Mouse (Mus musculus) lung, embryonic 14.5 days (tissue): ENCODE data around the gene Chchd5. TPM values are rescaled to one million over a fixed set of nuclear protein-coding genes. Genes with fewer than 3 reads are reported as not detected.

Source experiments
- ATAC-seq: fragments of 200-750 bp; cut with Nextera tagmentation; 2 replicates; pipeline ENCODE4 v1.8.0; 2017; ENCODE audit warnings: mild to moderate bottlenecking, moderate TSS enrichment, moderate library complexity; ENCODE audit not compliant: insufficient read depth
- DNase-seq: peaks from one replicate; pipeline ENCODE4 v3.0.0-alpha.2; 2015
- H3K27ac ChIP-seq: fragments of 300-500 bp; sonication (generic); 2 replicates; pipeline ENCODE4 v1.5.1; 2014; ENCODE audit warnings: low read depth, mild to moderate bottlenecking, moderate library complexity
- H3K27me3 ChIP-seq: fragments of 300-500 bp; sonication (generic); 2 replicates; pipeline ENCODE4 v1.6.1; 2014; ENCODE audit warnings: low read length, control low read depth; ENCODE audit not compliant: insufficient read depth
- H3K36me3 ChIP-seq: fragments of 300-500 bp; sonication (generic); 2 replicates; pipeline ENCODE4 v1.6.1; 2014; ENCODE audit warnings: control low read depth; ENCODE audit not compliant: insufficient read depth
- H3K4me1 ChIP-seq: fragments of 300-500 bp; sonication (generic); 2 replicates; pipeline ENCODE4 v1.6.1; 2014; ENCODE audit warnings: antibody characterized with exemption, control low read depth; ENCODE audit not compliant: insufficient read depth
- H3K4me2 ChIP-seq: fragments of 300-500 bp; sonication (generic); 2 replicates; pipeline ENCODE4 v1.6.1; 2014; ENCODE audit warnings: mild to moderate bottlenecking
- H3K4me3 ChIP-seq: fragments of 300-500 bp; sonication (generic); 2 replicates; pipeline ENCODE4 v1.5.1; 2014; ENCODE audit warnings: low read depth, low read length
- H3K9ac ChIP-seq: fragments of 300-500 bp; sonication (generic); 2 replicates; pipeline ENCODE4 v1.6.1; 2014
- H3K9me3 ChIP-seq: fragments of 300-500 bp; sonication (generic); 2 replicates; pipeline ENCODE4 v1.6.1; 2016; ENCODE audit warnings: low read depth, low read length, control low read depth
- CTCF ChIP-seq: IDR thresholded peaks from 2 replicates; pipeline ENCODE4 v1.5.1; 2016; ENCODE audit warnings: antibody characterized with exemption, low read depth
- WGBS: fragments of 180-500 bp; shearing (Covaris S2); extraction: QIAGEN DNeasy Blood & Tissue Kit; methylation state at CpG from one replicate; pipeline ENCODE4 v1.1.7; 2014; 5-methylcytosine and 5-hydroxymethylcytosine counted together
- polyA plus RNA-seq: library from polyadenylated mRNA; unstranded; fragments of >200 nt; fragmentation: Nextera tagmentation; extraction: Ambion mirVana; gene quantifications from 2 replicates; pipeline ENCODE4 v1.2.1, GENCODE M21; 2014

Chchd5 gene
- polyA plus RNA-seq: 25.7 and 28.2 TPM in 2 replicates

GRCm38 (mm10) chr2:129129412-129129929 lies at the start of gene Chchd5:
Gene Chchd5, plus strand, starts transcription at chr2:129129700.
- H3K27ac ChIP-seq: peak within 1 kb of the TSS; percentile 95
- no peaks in the 10 kb centered on the region for H3K27me3 ChIP-seq
- ATAC-seq: peak; percentile 100
- DNase-seq: peak; percentile 97
- H3K36me3 ChIP-seq: peaks cover 54% of the 10 kb centered on the region
- H3K4me2 ChIP-seq: peak within 1 kb of the TSS; percentile 90
- WGBS: under 1% methylated on average over 35 of the region's 35 CpGs
- H3K9me3 ChIP-seq: no peaks in the 10 kb centered on the region; the same call in 1 of the 2 replicates
- no peak for TF ChIP-seq CTCF
- peak within 1 kb of the TSS; percentile 69 for H3K4me3 ChIP-seq
- peaks cover 7% of the 10 kb centered on the region for H3K4me1 ChIP-seq
- H3K9ac ChIP-seq: peak within 1 kb of the TSS; percentile 83

GRCm38 (mm10) chr2:129081097-129081496 lies 48.4 kb upstream of the Chchd5 start:
- Histone ChIP-seq H3K9ac (no peak overlapping the region), H3K4me2 (no peak overlapping the region), H3K9me3 (no peaks in the 10 kb centered on the region), H3K27me3 (no peaks in the 10 kb centered on the region), H3K4me1 (no peaks in the 10 kb centered on the region), H3K27ac (no peak overlapping the region), H3K36me3 (peaks cover 58% of the 10 kb centered on the region), H3K4me3 (no peak overlapping the region)
- TF ChIP-seq CTCF: peak; percentile 34
- WGBS: 69% methylated on average over 13 of the region's 13 CpGs
- ATAC-seq (no peak), DNase-seq (peak; percentile 18)

GRCm38 (mm10) chr2:129083514-129083913 lies 46.0 kb upstream of the Chchd5 start:
- H3K36me3 ChIP-seq: peaks cover 53% of the 10 kb centered on the region
- TF ChIP-seq CTCF: no peak
- ATAC-seq (no peak), DNase-seq (no peak)
- H3K27ac ChIP-seq: no peak overlapping the region
- WGBS: 88% methylated on average over 5 of the region's 5 CpGs
- H3K4me2 ChIP-seq: no peak overlapping the region
- no peak overlapping the region for H3K4me3 ChIP-seq
- no peaks in the 10 kb centered on the region for H3K4me1 ChIP-seq
- no peaks in the 10 kb centered on the region for H3K9me3 ChIP-seq
- H3K27me3 ChIP-seq: no peaks in the 10 kb centered on the region
- no peak overlapping the region for H3K9ac ChIP-seq

GRCm38 (mm10) chr2:129084959-129085358 lies 44.5 kb upstream of the Chchd5 start:
- peak; percentile 83 for DNase-seq
- Histone ChIP-seq H3K27me3 (no peaks in the 10 kb centered on the region), H3K9me3 (no peaks in the 10 kb centered on the region), H3K36me3 (peaks cover 64% of the 10 kb centered on the region), H3K4me1 (no peaks in the 10 kb centered on the region), H3K27ac (no peak overlapping the region), H3K4me3 (no peak overlapping the region), H3K4me2 (no peak overlapping the region), H3K9ac (no peak overlapping the region)
- no peak for ATAC-seq
- TF ChIP-seq CTCF: peak; percentile 80
- WGBS: 48% methylated on average over 2 of the region's 2 CpGs

- DNase-seq (no peak), ATAC-seq (no peak)
- no peaks in the 10 kb centered on the region for H3K4me1 ChIP-seq
- H3K36me3 ChIP-seq: peaks cover 56% of the 10 kb centered on the region
- no peak overlapping the region for H3K4me2 ChIP-seq
- TF ChIP-seq CTCF: no peak
- no peak overlapping the region for H3K9ac ChIP-seq
- no peaks in the 10 kb centered on the region for H3K9me3 ChIP-seq
- H3K27ac ChIP-seq: no peak overlapping the region
- WGBS: 76% methylated on average over 1 of the region's 1 CpGs
- no peaks in the 10 kb centered on the region for H3K27me3 ChIP-seq
- H3K4me3 ChIP-seq: no peak overlapping the region
These were observed 42.0 kb upstream of the Chchd5 start for GRCm38 (mm10) chr2:129087520-129087919.

GRCm38 (mm10) chr2:129090370-129090769 lies 39.1 kb upstream of the Chchd5 start:
- no peak for TF ChIP-seq CTCF
- ATAC-seq: no peak
- no peaks in the 10 kb centered on the region for H3K27me3 ChIP-seq

GRCm38 (mm10) chr2:129092810-129093209 lies 36.7 kb upstream of the Chchd5 start:
- TF ChIP-seq CTCF: no peak
- Histone ChIP-seq H3K4me3 (no peak overlapping the region), H3K9ac (no peak overlapping the region), H3K4me1 (no peaks in the 10 kb centered on the region), H3K4me2 (no peak overlapping the region), H3K27me3 (no peaks in the 10 kb centered on the region), H3K27ac (no peak overlapping the region), H3K9me3 (no peaks in the 10 kb centered on the region), H3K36me3 (peaks cover 45% of the 10 kb centered on the region)
- WGBS: 92% methylated on average over 12 of the region's 12 CpGs
- DNase-seq: no peak
- no peak for ATAC-seq

More at GRCm38 (mm10) chr2:129090370-129090769, 39.1 kb upstream of the Chchd5 start:
- Histone ChIP-seq H3K9me3 (no peaks in the 10 kb centered on the region), H3K4me3 (no peak overlapping the region), H3K36me3 (peaks cover 63% of the 10 kb centered on the region), H3K4me1 (no peaks in the 10 kb centered on the region), H3K9ac (no peak overlapping the region), H3K27ac (no peak overlapping the region), H3K4me2 (no peak overlapping the region)
- WGBS: 71% methylated on average over 4 of the region's 4 CpGs
- DNase-seq: no peak
